Mouse (Mus musculus) liver, adult 2 months (tissue): ENCODE measurements at regions not wholly inside any gene's neighbourhood (a gene's known extent, or its start where the extent isn't known, plus 50 kb on each side); places are given as distances from the start of the nearest gene placed in this dataset.

Source experiments
- CTCF ChIP-seq: fragments of 200-500 bp; IDR thresholded peaks from 2 replicates; pipeline ENCODE4 v1.5.1; 2011; ENCODE audit warnings: low read depth, low read length, control low read depth
- POLR2A ChIP-seq: fragments of 200-500 bp; IDR thresholded peaks from 2 replicates; pipeline ENCODE4 v1.6.1; 2011; ENCODE audit warnings: low read length, control low read depth; ENCODE audit not compliant: insufficient read depth; ENCODE audit errors: extremely low read depth

DNA sequence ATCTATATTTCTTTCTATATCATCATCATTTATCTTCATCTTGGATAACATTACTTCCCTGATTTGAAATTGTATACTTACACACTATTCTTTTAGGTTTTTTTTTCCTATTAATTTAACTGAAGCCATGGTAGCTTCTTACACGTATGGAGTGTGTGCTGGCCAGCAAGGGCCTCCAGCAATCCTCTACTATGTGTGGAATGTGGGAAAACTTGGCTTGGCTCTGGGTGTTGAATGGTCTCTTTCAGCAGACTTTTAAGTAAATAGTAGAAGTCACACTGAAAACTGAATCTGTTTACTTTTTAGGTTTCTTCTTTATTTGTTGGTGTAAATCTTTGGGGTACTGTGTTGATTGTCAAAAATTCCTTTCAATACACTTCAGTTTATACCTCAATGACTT is 118.1 kb upstream of the 4933412E24Rik start:
- TF ChIP-seq POLR2A (no peak), CTCF (no peak)
